Mouse (Mus musculus) MEL (cell line): ENCODE measurements at regions not wholly inside any gene's neighbourhood (a gene's known extent, or its start where the extent isn't known, plus 50 kb on each side); places are given as distances from the start of the nearest gene placed in this dataset.

Experiments
- CHD1 ChIP-seq: IDR thresholded peaks from 2 replicates; pipeline ENCODE4 v1.6.1; 2012; ENCODE audit warnings: low read depth, mild to moderate bottlenecking, inconsistent platforms, low read length, improper control_type of control experiment
- CTCF ChIP-seq, 3 experiments: IDR thresholded peaks in 2 of 3; conservative IDR thresholded peaks in 1 of 3; 2 replicates each; pipeline ENCODE4 v1.5.1; 2011 to 2012; ENCODE audit warnings: low read length in 3 of 3, low read depth in 2 of 3, mild to moderate bottlenecking in 2 of 3, improper control_type of control experiment in 1 of 3, inconsistent platforms in 1 of 3, mixed read lengths in 1 of 3, moderate library complexity in 1 of 3; ENCODE audit not compliant: control insufficient read depth in 1 of 3, insufficient read depth in 1 of 3, poor library complexity in 1 of 3, severe bottlenecking in 1 of 3
- EP300 ChIP-seq, 2 experiments: IDR thresholded peaks; 2 replicates each; pipeline ENCODE4 v1.6.1; 2011; ENCODE audit warnings: improper control_type of control experiment in 2 of 2, low read length in 2 of 2, low read depth in 1 of 2, mild to moderate bottlenecking in 1 of 2
- JUND ChIP-seq: IDR thresholded peaks from 2 replicates; pipeline ENCODE4 v1.6.1; 2011; ENCODE audit warnings: low read depth, mild to moderate bottlenecking, improper control_type of control experiment, low read length
- MAFK ChIP-seq: IDR thresholded peaks from 2 replicates; pipeline ENCODE4 v1.6.1; 2011; ENCODE audit warnings: low read depth, mild to moderate bottlenecking, low read length, improper control_type of control experiment, borderline replicate concordance
- MAX ChIP-seq: IDR thresholded peaks from 2 replicates; pipeline ENCODE4 v1.6.1; 2011; ENCODE audit warnings: low read length, improper control_type of control experiment
- MXI1 ChIP-seq: IDR thresholded peaks from 2 replicates; pipeline ENCODE4 v1.6.1; 2011; ENCODE audit warnings: mild to moderate bottlenecking, low read depth, low read length, improper control_type of control experiment
- POLR2A ChIP-seq, 2 experiments: IDR thresholded peaks; 2 replicates each; pipeline ENCODE4 v1.6.1; 2011 to 2012; ENCODE audit warnings: low read length in 2 of 2, mild to moderate bottlenecking in 2 of 2, control low read depth in 1 of 2, improper control_type of control experiment in 1 of 2, low read depth in 1 of 2, moderate library complexity in 1 of 2; ENCODE audit not compliant: control insufficient read depth in 1 of 2, insufficient read depth in 1 of 2, poor library complexity in 1 of 2
- POLR2AphosphoS2 ChIP-seq: IDR thresholded peaks from 2 replicates; pipeline ENCODE4 v1.6.1; 2011; ENCODE audit warnings: low read length, improper control_type of control experiment
- RCOR1 ChIP-seq: IDR thresholded peaks from 2 replicates; pipeline ENCODE4 v1.6.1; 2012; ENCODE audit warnings: low read depth, mild to moderate bottlenecking, inconsistent platforms, low read length, improper control_type of control experiment
- UBTF ChIP-seq: IDR thresholded peaks from 2 replicates; pipeline ENCODE4 v1.6.1; 2012; ENCODE audit warnings: low read depth, mild to moderate bottlenecking, inconsistent platforms, low read length, improper control_type of control experiment, moderate library complexity, borderline replicate concordance; ENCODE audit not compliant: insufficient read depth
- USF1 ChIP-seq: IDR thresholded peaks from 2 replicates; pipeline ENCODE4 v1.6.1; 2014; ENCODE audit warnings: low read depth, mild to moderate bottlenecking, inconsistent platforms, low read length, improper control_type of control experiment, moderate library complexity
- ZKSCAN1 ChIP-seq: IDR thresholded peaks from 2 replicates; pipeline ENCODE4 v1.6.1; 2012; ENCODE audit warnings: low read depth, mild to moderate bottlenecking, inconsistent platforms, low read length, improper control_type of control experiment, moderate library complexity

DNA sequence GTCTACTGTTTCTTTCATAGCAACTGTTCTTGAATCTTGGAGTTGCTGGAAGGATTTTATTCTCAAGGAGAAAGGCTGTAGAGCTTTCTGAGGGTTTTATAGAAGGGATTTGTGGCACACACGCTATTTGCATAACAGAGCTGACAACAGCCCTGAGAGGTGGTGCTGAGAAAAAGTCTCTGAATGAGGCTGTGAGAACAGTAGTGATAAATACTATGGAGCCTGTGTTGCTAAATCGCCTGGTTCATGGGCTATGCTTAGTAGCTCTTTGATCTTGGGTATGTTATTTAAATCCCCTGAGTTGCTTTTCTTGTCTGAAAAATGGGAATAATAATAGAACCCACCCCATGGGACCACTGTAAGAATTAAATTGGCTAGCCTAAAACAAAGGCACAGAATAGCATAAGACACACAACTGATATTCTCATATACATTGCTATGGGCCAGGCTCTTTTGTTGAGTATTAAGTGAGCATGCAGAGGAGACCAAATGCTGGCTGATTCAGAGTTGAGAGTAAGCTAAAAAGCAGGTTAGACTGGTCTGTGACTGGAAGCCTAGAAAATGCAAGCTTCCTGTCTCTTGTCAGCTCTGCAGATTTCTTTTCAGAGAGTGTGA is 116.0 kb downstream of the Nus1 start:
- TF ChIP-seq EP300 (IDR thresholded peaks at IDR 0.05; ENCODE audit: low read depth in 1 of 2, low read length in 2 of 2) (no peak), MAX (no peak), CTCF (IDR thresholded peaks at IDR 0.05 in 2 of 3, conservative IDR thresholded peaks at IDR 0.05 in 1 of 3; ENCODE audit: control insufficient read depth in 1 of 3, insufficient read depth in 1 of 3, low read depth in 2 of 3, low read length in 3 of 3, poor library complexity in 1 of 3, severe bottlenecking in 1 of 3) (no peak), ZKSCAN1 (no peak), CHD1 (no peak), UBTF (no peak), POLR2AphosphoS2 (no peak), JUND (no peak), USF1 (no peak), RCOR1 (no peak), POLR2A (IDR thresholded peaks at IDR 0.05; ENCODE audit: control insufficient read depth in 1 of 2, insufficient read depth in 1 of 2, low read depth in 1 of 2, low read length in 2 of 2, poor library complexity in 1 of 2) (no peak), MAFK (no peak), MXI1 (no peak)
